Mouse (Mus musculus): ENCODE results near the gene Auh. TPM values are rescaled to one million over a fixed set of nuclear protein-coding genes. Genes with fewer than 3 reads are reported as not detected.
A peak's percentile ranks its signal among the peaks of the same experiment; 100 is the strongest.

The Auh gene
- polyA plus RNA-seq, 2 experiments: 33.8 to 34.0 TPM

- Histone ChIP-seq H3K27me3 (ENCODE audit: control insufficient read depth, insufficient read depth, low read length) (no peaks in the 10 kb centered on the region), H3K4me2 (replicated peaks; ENCODE audit: low read depth, low read length, severe bottlenecking) (no peak overlapping the region), H3K4me3 (replicated peaks; ENCODE audit: low read length) (no peak overlapping the region), H3K4me1 (ENCODE audit: control insufficient read depth, insufficient read depth, low read length) (peaks cover 8% of the 10 kb centered on the region; the same call in 1 of the 2 replicates), H3K9me3 (ENCODE audit: control insufficient read depth, low read length) (no peaks in the 10 kb centered on the region), H3K9ac (ENCODE audit: low read depth, low read length, severe bottlenecking) (no peak overlapping the region), H3K27ac (replicated peaks; ENCODE audit: low read depth, low read length) (no peak overlapping the region), H3K36me3 (ENCODE audit: control insufficient read depth, insufficient read depth, low read length) (no peaks in the 10 kb centered on the region)
- 91% methylated on average over 11 of the region's 11 CpGs for WGBS
- ATAC-seq (ENCODE audit: low FRiP score, low read depth) (no peak), DNase-seq (ENCODE audit: low spot score) (no peak)
- TF ChIP-seq POLR2A (IDR thresholded peaks at IDR 0.05; ENCODE audit: borderline replicate concordance, extremely low read depth, insufficient read depth, insufficient read length): no peak
These were observed 121.8 kb downstream of the Auh start for GRCm38 (mm10) chr13:52807722-52808121.

GRCm38 (mm10) chr13:52806029-52806428 is 123.5 kb downstream of the Auh start:
- Histone ChIP-seq H3K9ac (ENCODE audit: low read depth, low read length, severe bottlenecking) (no peak overlapping the region), H3K4me3 (replicated peaks; ENCODE audit: low read length) (no peak overlapping the region), H3K4me2 (replicated peaks; ENCODE audit: low read depth, low read length, severe bottlenecking) (no peak overlapping the region), H3K36me3 (ENCODE audit: control insufficient read depth, insufficient read depth, low read length) (no peaks in the 10 kb centered on the region), H3K27ac (replicated peaks; ENCODE audit: low read depth, low read length) (no peak overlapping the region), H3K9me3 (ENCODE audit: control insufficient read depth, low read length) (no peaks in the 10 kb centered on the region), H3K4me1 (ENCODE audit: control insufficient read depth, insufficient read depth, low read length) (peaks cover 8% of the 10 kb centered on the region; the same call in 1 of the 2 replicates), H3K27me3 (ENCODE audit: control insufficient read depth, insufficient read depth, low read length) (no peaks in the 10 kb centered on the region)
- ATAC-seq (ENCODE audit: low FRiP score, low read depth) (no peak), DNase-seq (ENCODE audit: low spot score) (no peak)
- no peak for TF ChIP-seq POLR2A (IDR thresholded peaks at IDR 0.05; ENCODE audit: borderline replicate concordance, extremely low read depth, insufficient read depth, insufficient read length)
- WGBS: 25% methylated on average over 4 of the region's 4 CpGs

GRCm38 (mm10) chr13:52805581-52805980 is 123.9 kb downstream of the Auh start:
- Histone ChIP-seq H3K27me3 (ENCODE audit: control insufficient read depth, insufficient read depth, low read length) (no peaks in the 10 kb centered on the region), H3K4me3 (replicated peaks; ENCODE audit: low read length) (no peak overlapping the region), H3K4me1 (ENCODE audit: control insufficient read depth, insufficient read depth, low read length) (peaks cover 8% of the 10 kb centered on the region; the same call in 1 of the 2 replicates), H3K4me2 (replicated peaks; ENCODE audit: low read depth, low read length, severe bottlenecking) (no peak overlapping the region), H3K9me3 (ENCODE audit: control insufficient read depth, low read length) (no peaks in the 10 kb centered on the region), H3K9ac (ENCODE audit: low read depth, low read length, severe bottlenecking) (no peak overlapping the region), H3K36me3 (ENCODE audit: control insufficient read depth, insufficient read depth, low read length) (no peaks in the 10 kb centered on the region), H3K27ac (replicated peaks; ENCODE audit: low read depth, low read length) (no peak overlapping the region)
- ATAC-seq (ENCODE audit: low FRiP score, low read depth): no peak
- peak; percentile 15 for DNase-seq (ENCODE audit: low spot score)
- 26% methylated on average over 6 of the region's 6 CpGs for WGBS
- no peak for TF ChIP-seq POLR2A (IDR thresholded peaks at IDR 0.05; ENCODE audit: borderline replicate concordance, extremely low read depth, insufficient read depth, insufficient read length)

- no peak overlapping the region for H3K9ac ChIP-seq (ENCODE audit: low read depth, low read length, severe bottlenecking)
- ATAC-seq (ENCODE audit: low FRiP score, low read depth): no peak
- WGBS: 57% methylated on average over 4 of the region's 4 CpGs
- H3K9me3 ChIP-seq (ENCODE audit: control insufficient read depth, low read length): no peaks in the 10 kb centered on the region
- H3K4me1 ChIP-seq (ENCODE audit: control insufficient read depth, insufficient read depth, low read length): peaks cover 8% of the 10 kb centered on the region; the same call in 1 of the 2 replicates
- H3K27me3 ChIP-seq (ENCODE audit: control insufficient read depth, insufficient read depth, low read length): no peaks in the 10 kb centered on the region
- no peaks in the 10 kb centered on the region for H3K36me3 ChIP-seq (ENCODE audit: control insufficient read depth, insufficient read depth, low read length)
- no peak overlapping the region for H3K27ac ChIP-seq (replicated peaks; ENCODE audit: low read depth, low read length)
- H3K4me3 ChIP-seq (replicated peaks; ENCODE audit: low read length): no peak overlapping the region
- H3K4me2 ChIP-seq (replicated peaks; ENCODE audit: low read depth, low read length, severe bottlenecking): no peak overlapping the region
- no peak for TF ChIP-seq POLR2A (IDR thresholded peaks at IDR 0.05; ENCODE audit: borderline replicate concordance, extremely low read depth, insufficient read depth, insufficient read length)
- DNase-seq (ENCODE audit: low spot score): peak; percentile 30
These were observed 127.0 kb downstream of the Auh start for GRCm38 (mm10) chr13:52802482-52802881.

GRCm38 (mm10) chr13:52800687-52801341 is 128.7 kb downstream of the Auh start:
- Histone ChIP-seq H3K27ac (replicated peaks; ENCODE audit: low read depth, low read length) (no peak overlapping the region), H3K27me3 (ENCODE audit: control insufficient read depth, insufficient read depth, low read length) (no peaks in the 10 kb centered on the region), H3K4me1 (ENCODE audit: control insufficient read depth, insufficient read depth, low read length) (peaks cover 4% of the 10 kb centered on the region; the same call in 1 of the 2 replicates), H3K36me3 (ENCODE audit: control insufficient read depth, insufficient read depth, low read length) (no peaks in the 10 kb centered on the region), H3K9ac (ENCODE audit: low read depth, low read length, severe bottlenecking) (no peak overlapping the region), H3K4me3 (replicated peaks; ENCODE audit: low read length) (no peak overlapping the region), H3K4me2 (replicated peaks; ENCODE audit: low read depth, low read length, severe bottlenecking) (no peak overlapping the region), H3K9me3 (ENCODE audit: control insufficient read depth, low read length) (no peaks in the 10 kb centered on the region)
- DNase-seq (ENCODE audit: low spot score): no peak
- TF ChIP-seq POLR2A (IDR thresholded peaks at IDR 0.05; ENCODE audit: borderline replicate concordance, extremely low read depth, insufficient read depth, insufficient read length): no peak
- ATAC-seq (ENCODE audit: low FRiP score, low read depth): no peak
- WGBS: 52% methylated on average over 4 of the region's 4 CpGs
